Comparison of ENCODE assay signal across 9 mouse cellular contexts in genomic region chr6:50776236-50776832, GRCm38 (mm10).
DNase-seq lines count a peak whose midpoint lies in the region; ATAC-seq and TF ChIP-seq lines count a peak whose summit lies in the region.
"Had no signal": no experiment of that assay in that cellular context is flagged by ENCODE, and none has a peak within 500 bp of the region (broad histone marks: within the 10 kb centered on the region; RNA-seq: fewer than 3 reads in every experiment).

No protein-coding gene starts in this region.

- no peak for TF ChIP-seq CTCF in lung, embryonic 14.5 days (IDR thresholded peaks at IDR 0.05; ENCODE audit: low read depth)

- H3K9ac ChIP-seq in lung, embryonic 14.5 days, result no peak overlapping the region
- peak overlapping the region; percentile 40; the same call in 1 of the 2 replicates for H3K9ac ChIP-seq in forebrain, embryonic 11.5 days (ENCODE audit: low read length)
- no peak overlapping the region for H3K9ac ChIP-seq in limb, embryonic 12.5 days (replicated peaks)
- peak overlapping the region; percentile 26; the same call in 1 of the 2 replicates for H3K9ac ChIP-seq in neural tube, embryonic 14.5 days (replicated peaks; ENCODE audit: low read depth, low read length)

- WGBS in lung, embryonic 14.5 days, result 56% methylated on average over 11 of the region's 11 CpGs
- 40% methylated on average over 11 of the region's 11 CpGs for WGBS in forebrain, embryonic 11.5 days
- 55% methylated on average over 11 of the region's 11 CpGs for WGBS in limb, embryonic 12.5 days
- WGBS in neural tube, embryonic 14.5 days, result 19% methylated on average over 11 of the region's 11 CpGs

- no peaks in the 10 kb centered on the region for H3K36me3 ChIP-seq in lung, embryonic 14.5 days (ENCODE audit: insufficient read depth)
- no peaks in the 10 kb centered on the region for H3K36me3 ChIP-seq in forebrain, embryonic 11.5 days (ENCODE audit: control insufficient read depth, insufficient read depth, low read length)
- H3K36me3 ChIP-seq in limb, embryonic 12.5 days, result no peaks in the 10 kb centered on the region
- no peaks in the 10 kb centered on the region for H3K36me3 ChIP-seq in neural tube, embryonic 14.5 days (ENCODE audit: control insufficient read depth, insufficient read depth, low read length)

- no peaks in the 10 kb centered on the region for H3K9me3 ChIP-seq in lung, embryonic 14.5 days (ENCODE audit: low read depth, low read length)
- H3K9me3 ChIP-seq in forebrain, embryonic 11.5 days (ENCODE audit: control insufficient read depth, low read length), result no peaks in the 10 kb centered on the region
- no peaks in the 10 kb centered on the region for H3K9me3 ChIP-seq in limb, embryonic 12.5 days
- H3K9me3 ChIP-seq in neural tube, embryonic 14.5 days (ENCODE audit: control insufficient read depth, low read length), result no peaks in the 10 kb centered on the region

- peaks cover 5% of the 10 kb centered on the region; the same call in 1 of the 2 replicates for H3K4me1 ChIP-seq in lung, embryonic 14.5 days (ENCODE audit: insufficient read depth)
- peaks cover 28% of the 10 kb centered on the region for H3K4me1 ChIP-seq in forebrain, embryonic 11.5 days (replicated peaks; ENCODE audit: control insufficient read depth, insufficient read depth, low read length)
- peaks cover 34% of the 10 kb centered on the region for H3K4me1 ChIP-seq in limb, embryonic 12.5 days (replicated peaks)
- H3K4me1 ChIP-seq in neural tube, embryonic 14.5 days (ENCODE audit: control insufficient read depth, insufficient read depth, low read length), result peaks cover 29% of the 10 kb centered on the region

- H3K4me2 ChIP-seq in lung, embryonic 14.5 days, result peak overlapping the region; percentile 40
- H3K4me2 ChIP-seq in forebrain, embryonic 11.5 days (ENCODE audit: low read depth, low read length, severe bottlenecking), result peak overlapping the region; percentile 37
- H3K4me2 ChIP-seq in limb, embryonic 12.5 days, result peak overlapping the region; percentile 45
- H3K4me2 ChIP-seq in neural tube, embryonic 14.5 days (ENCODE audit: low read depth, low read length), result peak overlapping the region; percentile 9; the same call in 1 of the 2 replicates

- DNase-seq in lung, embryonic 14.5 days, result no peak
- DNase-seq in lung, postnatal 10 days, result no peak
- no peak for DNase-seq in forebrain, embryonic 11.5 days (ENCODE audit: low spot score)
- DNase-seq in thymus, postnatal 4 days, result no peak
- no peak for DNase-seq in cerebellum, adult 18-20 months
- DNase-seq: cerebellum, adult 11 months had no signal

- H3K4me3 ChIP-seq in lung, embryonic 14.5 days (ENCODE audit: low read depth, low read length), result no peak overlapping the region
- H3K4me3 ChIP-seq in forebrain, embryonic 11.5 days (ENCODE audit: low read depth, low read length), result no peak overlapping the region
- no peak overlapping the region for H3K4me3 ChIP-seq in limb, embryonic 12.5 days (replicated peaks)
- no peak overlapping the region for H3K4me3 ChIP-seq in neural tube, embryonic 14.5 days (ENCODE audit: low read depth, low read length)

- H3K27me3 ChIP-seq in lung, embryonic 14.5 days (ENCODE audit: insufficient read depth, low read length), result no peaks in the 10 kb centered on the region
- no peaks in the 10 kb centered on the region for H3K27me3 ChIP-seq in forebrain, embryonic 11.5 days (ENCODE audit: control insufficient read depth, insufficient read depth, low read length)
- H3K27me3 ChIP-seq in limb, embryonic 12.5 days, result 0 out of 2 replicates have a peak, but pooled peaks cover 9% of the 10 kb centered on the region
- H3K27me3 ChIP-seq in neural tube, embryonic 14.5 days (ENCODE audit: control insufficient read depth, insufficient read depth, low read length), result no peaks in the 10 kb centered on the region

- ATAC-seq in lung, embryonic 14.5 days (ENCODE audit: insufficient read depth), result no peak
- ATAC-seq in forebrain, embryonic 11.5 days (replicated peaks; ENCODE audit: low FRiP score), result peak; percentile 29; the same call in 1 of the 2 replicates
- no peak for ATAC-seq in limb, embryonic 12.5 days (ENCODE audit: insufficient number of reproducible peaks, insufficient read depth, low FRiP score, low TSS enrichment, low read depth)
- peak; percentile 31; the same call in 1 of the 2 replicates for ATAC-seq in neural tube, embryonic 14.5 days (ENCODE audit: low read depth)
- no peak for ATAC-seq in activated CD4-positive, CD25-positive, alpha-beta regulatory T cell, adult 4 months

- no peak overlapping the region for H3K27ac ChIP-seq in lung, embryonic 14.5 days (ENCODE audit: low read depth)
- peak overlapping the region; percentile 90 for H3K27ac ChIP-seq in forebrain, embryonic 11.5 days (ENCODE audit: low read depth, low read length)
- no peak overlapping the region for H3K27ac ChIP-seq in limb, embryonic 12.5 days
- H3K27ac ChIP-seq in neural tube, embryonic 14.5 days (ENCODE audit: low read depth, low read length), result peak overlapping the region; percentile 92

Comparison
In these comparisons a context has a peak if more than half of its experiments do, and no peak if none do; other contexts are left out.
1. ATAC-seq: peak in forebrain, embryonic 11.5 days (single experiment) and neural tube, embryonic 14.5 days (single experiment); none in lung, embryonic 14.5 days (single experiment), limb, embryonic 12.5 days (single experiment) and activated CD4-positive, CD25-positive, alpha-beta regulatory T cell, adult 4 months (single experiment).
2. H3K27ac ChIP-seq: peak in forebrain, embryonic 11.5 days (single experiment) and neural tube, embryonic 14.5 days (single experiment); none in lung, embryonic 14.5 days (single experiment) and limb, embryonic 12.5 days (single experiment).
3. H3K9ac ChIP-seq: peak in forebrain, embryonic 11.5 days (single experiment) and neural tube, embryonic 14.5 days (single experiment); none in lung, embryonic 14.5 days (single experiment) and limb, embryonic 12.5 days (single experiment).
4. Peak in every context shown above with its lines, with median percentiles within 50 percentile points of each other: H3K4me2 ChIP-seq.